Mouse (Mus musculus): ENCODE measurements around the gene Tbcd. TPM values are rescaled to one million over a fixed set of nuclear protein-coding genes. Genes with fewer than 3 reads are reported as not detected.

Gene Tbcd
- polyA plus RNA-seq, 1 experiment from 2014 or later: 57.1 TPM

DNA sequence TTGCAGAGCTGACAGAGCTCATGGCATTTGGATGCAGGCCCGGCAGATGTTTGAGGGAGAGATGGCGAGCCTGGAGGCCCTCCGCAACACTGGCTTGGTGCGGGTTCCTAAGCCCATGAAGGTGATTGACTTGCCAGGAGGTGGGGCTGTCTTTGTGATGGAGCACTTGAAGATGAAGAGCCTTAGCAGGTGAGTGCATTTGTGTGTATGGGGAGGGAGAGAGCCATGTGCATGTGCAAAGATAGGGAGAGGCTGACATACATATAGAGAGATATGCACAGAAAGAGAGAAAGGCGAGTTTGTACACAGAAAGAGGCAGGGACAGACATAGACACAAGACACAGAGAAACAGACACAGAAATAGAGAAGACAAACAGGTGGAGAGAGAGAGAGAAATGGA, 14.5 kb upstream of the Tbcd start:
- no peak overlapping the region for H3K27ac ChIP-seq
- no peaks in the 10 kb centered on the region for H3K9me3 ChIP-seq
- 73% methylated on average over 5 of the region's 5 CpGs for WGBS
- H3K4me3 ChIP-seq: no peak overlapping the region
- H3K4me1 ChIP-seq: peaks cover 33% of the 10 kb centered on the region
- DNase-seq (ENCODE audit: extremely low spot score, low spot score): no peak
- no peaks in the 10 kb centered on the region for H3K36me3 ChIP-seq (replicated peaks)
- H3K27me3 ChIP-seq (ENCODE audit: poor library complexity, severe bottlenecking): peaks cover 12% of the 10 kb centered on the region

DNA sequence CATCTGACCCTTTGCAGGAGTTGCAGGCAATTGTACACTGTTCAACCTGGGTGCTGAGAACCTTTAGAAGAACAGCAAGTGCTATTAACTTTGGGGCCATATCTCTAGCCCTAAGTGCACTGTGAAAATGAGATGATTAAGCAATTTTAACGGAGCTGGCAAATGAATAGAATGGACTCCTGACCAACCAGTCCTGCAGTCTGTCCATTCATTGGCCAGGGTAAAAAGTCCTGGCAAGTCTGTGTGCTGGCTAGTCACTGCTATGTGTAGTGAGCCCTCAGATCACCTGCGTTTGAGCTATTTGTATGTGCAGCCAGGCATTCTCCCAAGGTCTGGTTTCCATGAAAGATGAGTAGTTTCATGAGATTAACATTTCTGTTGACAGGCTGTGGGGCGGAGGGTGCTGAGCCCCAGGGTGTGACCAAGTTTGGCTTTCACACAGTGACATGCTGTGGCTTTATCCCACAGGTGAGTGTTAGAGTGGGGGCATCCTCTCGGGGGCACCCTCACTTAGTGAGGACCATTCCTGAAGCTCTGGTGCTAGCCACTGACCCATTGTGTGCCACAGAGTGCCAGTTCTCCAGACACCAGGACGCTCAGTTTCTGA, 12.0 kb upstream of the Tbcd start:
- Histone ChIP-seq H3K4me1 (peaks cover 21% of the 10 kb centered on the region), H3K27ac (peak overlapping the region; percentile 6; the same call in 1 of the 2 replicates), H3K9me3 (no peaks in the 10 kb centered on the region), H3K4me3 (no peak overlapping the region), H3K36me3 (replicated peaks) (no peaks in the 10 kb centered on the region), H3K27me3 (ENCODE audit: poor library complexity, severe bottlenecking) (peaks cover 12% of the 10 kb centered on the region)
- no peak for DNase-seq (ENCODE audit: extremely low spot score, low spot score)
- WGBS: 77% methylated on average over 5 of the region's 5 CpGs

- DNase-seq (ENCODE audit: extremely low spot score, low spot score): no peak
- Histone ChIP-seq H3K4me3 (no peak overlapping the region), H3K27me3 (ENCODE audit: poor library complexity, severe bottlenecking) (0 out of 2 replicates have a peak, but pooled peaks cover 3% of the 10 kb centered on the region), H3K9me3 (no peaks in the 10 kb centered on the region), H3K36me3 (replicated peaks) (no peaks in the 10 kb centered on the region), H3K4me1 (peaks cover 15% of the 10 kb centered on the region), H3K27ac (no peak overlapping the region)
- WGBS: 87% methylated on average over 4 of the region's 4 CpGs
Measured at GRCm38 (mm10) chr11:121441653-121442052, 10.1 kb upstream of the Tbcd start.

DNA sequence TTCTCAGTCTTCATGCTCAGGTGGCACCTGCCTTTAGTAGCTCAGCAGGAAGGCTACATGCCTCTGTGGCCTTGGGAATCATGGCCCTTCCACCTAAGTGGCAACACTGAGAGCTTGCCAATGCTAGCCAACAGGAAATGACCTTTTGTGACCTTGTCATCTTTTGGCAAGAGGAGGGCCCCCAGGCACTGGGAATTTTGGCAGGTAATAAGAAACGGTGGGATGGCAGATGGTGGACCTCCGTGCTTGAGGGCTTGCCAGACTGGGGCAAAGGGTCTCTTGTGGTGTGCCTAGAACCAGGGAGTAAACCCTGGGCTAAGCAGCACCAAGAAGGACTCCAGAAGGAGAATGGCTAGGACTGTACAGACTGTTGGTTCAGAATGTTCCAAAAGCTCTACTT, 9.7 kb upstream of the Tbcd start:
- H3K36me3 ChIP-seq (replicated peaks): no peaks in the 10 kb centered on the region
- peaks cover 15% of the 10 kb centered on the region for H3K4me1 ChIP-seq
- 76% methylated on average over 2 of the region's 2 CpGs for WGBS
- 0 out of 2 replicates have a peak, but pooled peaks cover 3% of the 10 kb centered on the region for H3K27me3 ChIP-seq (ENCODE audit: poor library complexity, severe bottlenecking)
- H3K9me3 ChIP-seq: no peaks in the 10 kb centered on the region
- DNase-seq (ENCODE audit: extremely low spot score, low spot score): no peak
- H3K27ac ChIP-seq: no peak overlapping the region
- H3K4me3 ChIP-seq: no peak overlapping the region

- Histone ChIP-seq H3K9me3 (no peaks in the 10 kb centered on the region), H3K27ac (peak overlapping the region; percentile 87), H3K27me3 (ENCODE audit: poor library complexity, severe bottlenecking) (peaks cover 10% of the 10 kb centered on the region), H3K4me3 (peak overlapping the region; percentile 91), H3K36me3 (replicated peaks) (peaks cover 16% of the 10 kb centered on the region), H3K4me1 (peaks cover 22% of the 10 kb centered on the region)
- DNase-seq (ENCODE audit: extremely low spot score, low spot score): no peak
- WGBS: 22% methylated on average over 9 of the region's 9 CpGs
Measured at GRCm38 (mm10) chr11:121451216-121451726, 478 bp upstream of the Tbcd start.

GRCm38 (mm10) chr11:121457874-121458273, 6.1 kb downstream of the Tbcd start:
- peaks cover 76% of the 10 kb centered on the region for H3K36me3 ChIP-seq (replicated peaks)

GRCm38 (mm10) chr11:121467408-121467807, 15.7 kb downstream of the Tbcd start:
- H3K9me3 ChIP-seq: no peaks in the 10 kb centered on the region
- 92% methylated on average over 6 of the region's 6 CpGs for WGBS
- H3K36me3 ChIP-seq (replicated peaks): peaks cover 55% of the 10 kb centered on the region
- no peaks in the 10 kb centered on the region for H3K27me3 ChIP-seq (ENCODE audit: poor library complexity, severe bottlenecking)
- no peaks in the 10 kb centered on the region for H3K4me1 ChIP-seq
- H3K4me3 ChIP-seq: no peak overlapping the region
- DNase-seq (ENCODE audit: extremely low spot score, low spot score): no peak
- H3K27ac ChIP-seq: no peak overlapping the region

More at GRCm38 (mm10) chr11:121457874-121458273, 6.1 kb downstream of the Tbcd start:
- no peak for DNase-seq (ENCODE audit: extremely low spot score, low spot score)
- Histone ChIP-seq H3K27me3 (ENCODE audit: poor library complexity, severe bottlenecking) (no peaks in the 10 kb centered on the region), H3K27ac (no peak overlapping the region), H3K4me3 (no peak overlapping the region), H3K9me3 (peaks cover 5% of the 10 kb centered on the region; the same call in 1 of the 2 replicates), H3K4me1 (peaks cover 6% of the 10 kb centered on the region)
- 93% methylated on average over 3 of the region's 3 CpGs for WGBS

DNA sequence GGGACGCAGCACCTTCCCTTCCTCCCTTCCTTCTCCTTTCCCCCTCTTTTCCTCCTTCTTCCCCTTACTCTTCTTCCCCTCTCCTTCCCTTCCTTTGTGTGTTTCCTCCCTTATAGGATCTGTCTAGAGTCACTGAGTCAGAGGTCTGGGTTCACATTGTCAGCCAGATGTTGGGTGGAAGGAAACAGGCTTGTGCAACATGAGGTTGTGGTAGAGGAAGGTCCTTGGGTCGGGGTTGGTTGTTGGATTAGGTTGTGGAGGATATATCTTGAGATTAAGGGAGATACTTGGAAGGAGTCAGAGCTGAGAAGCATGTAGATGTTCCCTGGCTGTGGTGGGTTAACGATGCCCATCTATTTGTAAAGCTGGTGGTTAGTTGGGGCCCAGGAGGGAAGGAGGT, 23.1 kb downstream of the Tbcd start:
- Histone ChIP-seq H3K27me3 (ENCODE audit: poor library complexity, severe bottlenecking) (no peaks in the 10 kb centered on the region), H3K36me3 (replicated peaks) (peaks cover 54% of the 10 kb centered on the region), H3K9me3 (no peaks in the 10 kb centered on the region), H3K4me3 (no peak overlapping the region), H3K4me1 (no peaks in the 10 kb centered on the region), H3K27ac (no peak overlapping the region)
- 86% methylated on average over 3 of the region's 3 CpGs for WGBS
- no peak for DNase-seq (ENCODE audit: extremely low spot score, low spot score)

DNA sequence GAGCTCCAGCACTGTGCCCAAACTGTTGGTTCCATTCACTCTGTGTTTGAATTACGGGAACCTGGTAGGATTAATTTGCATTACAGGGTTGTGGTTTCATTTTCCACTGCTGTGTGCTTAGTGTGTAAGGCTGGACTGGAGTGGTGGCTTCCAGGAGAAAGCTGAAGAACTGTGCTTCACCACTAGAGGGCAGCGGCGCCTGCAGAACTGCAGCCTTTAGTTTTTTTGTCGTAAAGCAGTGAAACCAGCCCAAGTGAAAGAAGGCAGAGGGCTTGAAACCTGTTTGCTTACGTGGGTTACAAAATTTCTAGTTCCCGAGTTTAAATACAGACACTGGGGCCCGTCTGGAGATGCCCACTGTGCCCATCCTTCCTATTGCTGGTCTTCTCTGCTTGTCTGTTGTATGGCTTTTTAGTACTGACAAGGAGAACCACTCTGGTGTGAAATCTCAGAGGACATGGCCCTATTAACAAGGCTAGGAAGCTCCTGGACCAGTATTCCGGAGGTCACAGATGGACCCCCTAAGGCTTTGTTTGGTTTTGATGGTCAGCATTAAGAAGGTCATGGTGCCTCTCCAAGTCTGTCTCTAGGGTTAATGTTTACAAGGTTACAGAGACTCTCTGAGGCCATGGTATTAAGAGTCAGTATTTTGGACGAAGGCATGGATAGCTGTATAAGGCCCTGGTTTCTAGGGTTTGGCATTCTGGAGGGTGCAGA, 24.1 kb downstream of the Tbcd start:
- Histone ChIP-seq H3K9me3 (no peaks in the 10 kb centered on the region), H3K36me3 (replicated peaks) (peaks cover 54% of the 10 kb centered on the region), H3K27me3 (ENCODE audit: poor library complexity, severe bottlenecking) (no peaks in the 10 kb centered on the region), H3K4me3 (no peak overlapping the region), H3K27ac (no peak overlapping the region), H3K4me1 (no peaks in the 10 kb centered on the region)
- 39% methylated on average over 9 of the region's 9 CpGs for WGBS
- peak; percentile 72 for DNase-seq (ENCODE audit: extremely low spot score, low spot score)

DNA sequence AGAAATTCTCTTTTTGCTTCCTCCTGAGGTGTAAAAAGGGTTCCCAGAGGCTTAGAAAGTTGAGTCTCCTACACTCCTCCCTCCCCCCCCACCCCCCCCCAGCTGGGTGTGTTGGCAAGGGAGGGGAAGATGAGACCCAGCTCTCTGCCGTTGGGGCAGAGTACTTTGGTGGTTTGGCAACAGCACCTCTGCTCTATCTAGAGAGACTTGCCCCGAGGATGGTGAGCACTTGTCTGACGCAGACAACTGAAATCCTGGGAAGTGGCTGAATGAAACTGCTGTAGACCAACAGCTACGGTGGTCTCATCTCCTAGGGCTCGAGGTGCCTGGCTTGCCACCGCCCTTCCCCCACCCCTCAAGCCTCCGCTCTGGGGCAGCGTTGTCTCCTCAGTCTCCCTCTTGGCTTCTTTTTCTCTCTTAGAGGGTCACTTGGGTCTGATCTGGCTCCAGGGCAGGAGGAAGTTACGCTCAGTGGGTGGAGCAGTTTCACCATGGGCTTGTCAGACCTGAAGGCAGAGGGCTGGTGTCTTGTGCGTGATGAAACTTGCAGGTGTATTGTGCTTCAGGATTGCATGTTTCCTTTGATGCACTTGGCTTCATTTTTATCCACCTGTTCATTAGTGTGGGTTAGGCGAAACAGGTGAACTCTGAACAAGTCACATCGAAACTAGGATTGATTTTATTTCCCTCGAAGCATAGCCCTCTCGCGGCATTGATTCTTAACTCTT, 27.9 kb downstream of the Tbcd start:
- H3K27ac ChIP-seq: no peak overlapping the region
- no peaks in the 10 kb centered on the region for H3K9me3 ChIP-seq
- no peaks in the 10 kb centered on the region for H3K27me3 ChIP-seq (ENCODE audit: poor library complexity, severe bottlenecking)
- no peaks in the 10 kb centered on the region for H3K4me1 ChIP-seq
- peaks cover 70% of the 10 kb centered on the region for H3K36me3 ChIP-seq (replicated peaks)
- no peak overlapping the region for H3K4me3 ChIP-seq
- DNase-seq (ENCODE audit: extremely low spot score, low spot score): no peak
- WGBS: 90% methylated on average over 15 of the region's 15 CpGs

GRCm38 (mm10) chr11:121481129-121481528, 29.4 kb downstream of the Tbcd start:
- Histone ChIP-seq H3K36me3 (replicated peaks) (peaks cover 61% of the 10 kb centered on the region), H3K4me3 (no peak overlapping the region), H3K9me3 (no peaks in the 10 kb centered on the region), H3K27ac (no peak overlapping the region), H3K4me1 (no peaks in the 10 kb centered on the region), H3K27me3 (ENCODE audit: poor library complexity, severe bottlenecking) (no peaks in the 10 kb centered on the region)
- DNase-seq (ENCODE audit: extremely low spot score, low spot score): no peak
- WGBS: 89% methylated on average over 2 of the region's 2 CpGs

- Histone ChIP-seq H3K4me3 (no peak overlapping the region), H3K27ac (no peak overlapping the region), H3K4me1 (no peaks in the 10 kb centered on the region), H3K36me3 (replicated peaks) (peaks cover 30% of the 10 kb centered on the region), H3K27me3 (ENCODE audit: poor library complexity, severe bottlenecking) (no peaks in the 10 kb centered on the region), H3K9me3 (no peaks in the 10 kb centered on the region)
- 90% methylated on average over 9 of the region's 9 CpGs for WGBS
- no peak for DNase-seq (ENCODE audit: extremely low spot score, low spot score)
Measured at GRCm38 (mm10) chr11:121485882-121486281, 34.1 kb downstream of the Tbcd start.

DNA sequence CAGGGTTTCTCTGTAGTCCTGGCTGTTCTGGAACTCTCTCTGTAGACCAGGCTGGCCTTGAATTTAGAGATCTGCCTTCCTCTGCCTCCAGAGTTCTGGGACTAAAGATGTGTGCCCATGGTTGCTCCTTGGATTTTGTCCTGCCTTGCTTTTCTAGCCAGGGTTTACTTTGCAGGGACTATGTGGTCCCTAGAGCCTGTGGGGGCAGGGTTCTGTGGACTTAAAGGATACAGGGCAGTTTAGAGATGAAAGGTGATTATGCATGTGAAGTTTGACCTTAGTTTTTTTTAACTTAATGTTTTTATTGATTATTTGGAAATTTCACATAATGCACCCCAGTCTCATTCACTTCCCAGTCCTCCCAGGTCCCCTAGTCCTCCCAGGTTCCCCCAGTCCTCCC, 38.9 kb downstream of the Tbcd start:
- H3K9me3 ChIP-seq: no peaks in the 10 kb centered on the region
- no peak overlapping the region for H3K4me3 ChIP-seq
- H3K4me1 ChIP-seq: no peaks in the 10 kb centered on the region
- peaks cover 27% of the 10 kb centered on the region for H3K36me3 ChIP-seq (replicated peaks)
- no peaks in the 10 kb centered on the region for H3K27me3 ChIP-seq (ENCODE audit: poor library complexity, severe bottlenecking)
- no peak for DNase-seq (ENCODE audit: extremely low spot score, low spot score)
- no peak overlapping the region for H3K27ac ChIP-seq

Data from forebrain, embryonic 10.5 days (tissue).